Mouse (Mus musculus) spleen, adult 2 months (tissue): Measurements from ENCODE around the gene Fzd4.

Source experiments
- CTCF ChIP-seq: fragments of 200-500 bp; IDR thresholded peaks from 2 replicates; pipeline ENCODE4 v1.5.1; 2011; ENCODE audit warnings: mild to moderate bottlenecking, inconsistent platforms; ENCODE audit not compliant: insufficient read depth, insufficient read length, insufficient replicate concordance; ENCODE audit errors: extremely low read depth
- POLR2A ChIP-seq: fragments of 200-500 bp; IDR thresholded peaks from 2 replicates; pipeline ENCODE4 v1.6.1; 2011; ENCODE audit warnings: low read depth, low read length, inconsistent platforms

GRCm38 (mm10) chr7:89423194-89423593 lies 19.0 kb downstream of the Fzd4 start:
- TF ChIP-seq CTCF: no peak
- TF ChIP-seq POLR2A: no peak
